Mouse (Mus musculus) heart, embryonic 10.5 days (tissue): ENCODE measurements at regions not wholly inside any gene's neighbourhood (a gene's known extent, or its start where the extent isn't known, plus 50 kb on each side); places are given as distances from the start of the nearest gene placed in this dataset.
A peak's percentile ranks its signal among the peaks of the same experiment; 100 is the strongest.

Source experiments
- DNase-seq: peaks from one replicate; pipeline ENCODE4 v3.0.0-alpha.2; 2017; ENCODE audit warnings: low spot score
- H3K27ac ChIP-seq: fragments of 300-500 bp; sonication (generic); 2 replicates; pipeline ENCODE4 v1.5.1; 2016; ENCODE audit warnings: mild to moderate bottlenecking
- H3K27me3 ChIP-seq: fragments of 300-500 bp; sonication (generic); 2 replicates; pipeline ENCODE4 v1.6.1; 2016; ENCODE audit warnings: mild to moderate bottlenecking; ENCODE audit not compliant: poor library complexity, insufficient read depth, severe bottlenecking
- H3K36me3 ChIP-seq: fragments of 300-500 bp; sonication (generic); 2 replicates; pipeline ENCODE4 v1.6.1; 2016; ENCODE audit warnings: mild to moderate bottlenecking, moderate library complexity
- H3K4me1 ChIP-seq: fragments of 300-500 bp; sonication (generic); 2 replicates; pipeline ENCODE4 v1.6.1; 2016; ENCODE audit warnings: mild to moderate bottlenecking
- H3K4me3 ChIP-seq: fragments of 300-500 bp; sonication (generic); 2 replicates; pipeline ENCODE4 v1.5.1; 2016; ENCODE audit warnings: mild to moderate bottlenecking, moderate library complexity
- H3K9me3 ChIP-seq: fragments of 300-500 bp; sonication (generic); 2 replicates; pipeline ENCODE4 v1.6.1; 2016; ENCODE audit warnings: mild to moderate bottlenecking, moderate library complexity
- WGBS: fragments of 180-500 bp; shearing (Covaris S2); methylation state at CpG from one replicate; pipeline ENCODE4 v1.1.7; 2016; 5-methylcytosine and 5-hydroxymethylcytosine counted together

- no peaks in the 10 kb centered on the region for H3K27me3 ChIP-seq
- no peak overlapping the region for H3K4me3 ChIP-seq
- 51% methylated on average over 3 of the region's 3 CpGs for WGBS
- DNase-seq, result no peak
- H3K36me3 ChIP-seq, result no peaks in the 10 kb centered on the region
- peaks cover 23% of the 10 kb centered on the region for H3K4me1 ChIP-seq
- no peaks in the 10 kb centered on the region for H3K9me3 ChIP-seq
- H3K27ac ChIP-seq, result peak overlapping the region; percentile 69; the same call in 1 of the 2 replicates
Observed at GRCm38 (mm10) chr1:43361455-43361863, 82.9 kb upstream of the Nck2 start.

- H3K27ac ChIP-seq, result no peak overlapping the region
- H3K4me3 ChIP-seq, result no peak overlapping the region
- DNase-seq, result no peak
- H3K36me3 ChIP-seq, result no peaks in the 10 kb centered on the region
- peaks cover 23% of the 10 kb centered on the region for H3K4me1 ChIP-seq
- no peaks in the 10 kb centered on the region for H3K9me3 ChIP-seq
- H3K27me3 ChIP-seq, result no peaks in the 10 kb centered on the region
- 47% methylated on average over 5 of the region's 5 CpGs for WGBS
Observed at GRCm38 (mm10) chr1:43362136-43362535, 82.2 kb upstream of the Nck2 start.

GRCm38 (mm10) chr1:43363178-43363577 lies 81.2 kb upstream of the Nck2 start:
- no peak for DNase-seq
- no peak overlapping the region for H3K27ac ChIP-seq
- H3K4me1 ChIP-seq, result peaks cover 23% of the 10 kb centered on the region
- H3K9me3 ChIP-seq, result no peaks in the 10 kb centered on the region
- 68% methylated on average over 4 of the region's 4 CpGs for WGBS
- H3K27me3 ChIP-seq, result no peaks in the 10 kb centered on the region
- H3K4me3 ChIP-seq, result no peak overlapping the region
- H3K36me3 ChIP-seq, result no peaks in the 10 kb centered on the region

GRCm38 (mm10) chr1:43366433-43366832 lies 77.9 kb upstream of the Nck2 start:
- WGBS, result 74% methylated on average over 2 of the region's 2 CpGs
- Histone ChIP-seq H3K36me3 (no peaks in the 10 kb centered on the region), H3K27ac (no peak overlapping the region), H3K4me3 (no peak overlapping the region), H3K27me3 (no peaks in the 10 kb centered on the region), H3K9me3 (no peaks in the 10 kb centered on the region), H3K4me1 (peaks cover 5% of the 10 kb centered on the region)
- DNase-seq, result no peak

- H3K4me3 ChIP-seq, result no peak overlapping the region
- DNase-seq, result no peak
- no peaks in the 10 kb centered on the region for H3K9me3 ChIP-seq
- H3K36me3 ChIP-seq, result no peaks in the 10 kb centered on the region
- H3K27me3 ChIP-seq, result no peaks in the 10 kb centered on the region
- WGBS, result 58% methylated on average over 5 of the region's 5 CpGs
- no peak overlapping the region for H3K27ac ChIP-seq
- H3K4me1 ChIP-seq, result no peaks in the 10 kb centered on the region; the same call in 1 of the 2 replicates
Observed at GRCm38 (mm10) chr1:43367151-43367895, 77.1 kb upstream of the Nck2 start.

GRCm38 (mm10) chr1:43371863-43372262 lies 72.5 kb upstream of the Nck2 start:
- H3K36me3 ChIP-seq, result no peaks in the 10 kb centered on the region
- no peaks in the 10 kb centered on the region for H3K4me1 ChIP-seq
- H3K9me3 ChIP-seq, result no peaks in the 10 kb centered on the region
- no peak for DNase-seq
- H3K27ac ChIP-seq, result no peak overlapping the region
- 75% methylated on average over 1 of the region's 1 CpGs for WGBS
- no peaks in the 10 kb centered on the region for H3K27me3 ChIP-seq
- H3K4me3 ChIP-seq, result no peak overlapping the region

GRCm38 (mm10) chr1:43374946-43375345 lies 69.4 kb upstream of the Nck2 start:
- no peak for DNase-seq
- 75% methylated on average over 5 of the region's 5 CpGs for WGBS
- H3K36me3 ChIP-seq, result no peaks in the 10 kb centered on the region
- no peak overlapping the region for H3K4me3 ChIP-seq
- no peak overlapping the region for H3K27ac ChIP-seq
- H3K27me3 ChIP-seq, result no peaks in the 10 kb centered on the region
- H3K9me3 ChIP-seq, result no peaks in the 10 kb centered on the region
- no peaks in the 10 kb centered on the region for H3K4me1 ChIP-seq

- Histone ChIP-seq H3K27me3 (no peaks in the 10 kb centered on the region), H3K4me1 (no peaks in the 10 kb centered on the region), H3K4me3 (no peak overlapping the region), H3K9me3 (no peaks in the 10 kb centered on the region), H3K36me3 (no peaks in the 10 kb centered on the region), H3K27ac (no peak overlapping the region)
- 91% methylated on average over 4 of the region's 4 CpGs for whole genome bisulfite sequencing
- DNase-seq, result no peak
Observed at GRCm38 (mm10) chr1:43375851-43376250, 68.5 kb upstream of the Nck2 start.

GRCm38 (mm10) chr1:43377491-43378263 lies 66.7 kb upstream of the Nck2 start:
- Histone ChIP-seq H3K9me3 (no peaks in the 10 kb centered on the region), H3K4me3 (no peak overlapping the region), H3K27ac (no peak overlapping the region), H3K27me3 (no peaks in the 10 kb centered on the region), H3K36me3 (no peaks in the 10 kb centered on the region), H3K4me1 (no peaks in the 10 kb centered on the region)
- DNase-seq, result no peak
- WGBS, result 87% methylated on average over 4 of the region's 4 CpGs

- Histone ChIP-seq H3K36me3 (no peaks in the 10 kb centered on the region), H3K4me3 (no peak overlapping the region), H3K27me3 (no peaks in the 10 kb centered on the region), H3K27ac (no peak overlapping the region), H3K9me3 (no peaks in the 10 kb centered on the region), H3K4me1 (no peaks in the 10 kb centered on the region)
- DNase-seq, result no peak
Observed at GRCm38 (mm10) chr1:43385008-43385407, 59.4 kb upstream of the Nck2 start.

- Histone ChIP-seq H3K36me3 (no peaks in the 10 kb centered on the region), H3K4me1 (0 out of 2 replicates have a peak, but pooled peaks cover 4% of the 10 kb centered on the region), H3K27ac (no peak overlapping the region), H3K9me3 (no peaks in the 10 kb centered on the region), H3K27me3 (no peaks in the 10 kb centered on the region), H3K4me3 (no peak overlapping the region)
- no peak for DNase-seq
- 78% methylated on average over 2 of the region's 2 CpGs for WGBS
Observed at GRCm38 (mm10) chr1:43394035-43394434, 50.3 kb upstream of the Nck2 start.
